Mouse (Mus musculus) kidney, embryonic 16.5 days (tissue): ENCODE measurements around the gene Rsad2. TPM values are rescaled to one million over a fixed set of nuclear protein-coding genes. Genes with fewer than 3 reads are reported as not detected.

Experiments
- ATAC-seq: fragments of 200-750 bp; cut with Nextera tagmentation; 2 replicates; pipeline ENCODE4 v1.8.0; 2017; ENCODE audit warnings: moderate TSS enrichment; ENCODE audit not compliant: low FRiP score, low TSS enrichment
- H3K27ac ChIP-seq: fragments of 300-500 bp; sonication (generic); 2 replicates; pipeline ENCODE4 v1.5.1; 2014; ENCODE audit warnings: low read length
- H3K27me3 ChIP-seq: fragments of 300-500 bp; sonication (generic); 2 replicates; pipeline ENCODE4 v1.6.1; 2014; ENCODE audit warnings: low read length, control low read depth, mixed read lengths; ENCODE audit not compliant: insufficient read depth
- H3K36me3 ChIP-seq: fragments of 300-500 bp; sonication (generic); 2 replicates; pipeline ENCODE4 v1.6.1; 2014; ENCODE audit warnings: low read length, control low read depth, mixed read lengths; ENCODE audit not compliant: insufficient read depth
- H3K4me1 ChIP-seq: fragments of 300-500 bp; sonication (generic); 2 replicates; pipeline ENCODE4 v1.6.1; 2014; ENCODE audit warnings: low read length, control low read depth, mixed read lengths; ENCODE audit not compliant: insufficient read depth
- H3K4me2 ChIP-seq: fragments of 300-500 bp; sonication (generic); replicated peaks from 2 replicates; pipeline ENCODE4 v1.6.1; 2014; ENCODE audit warnings: low read depth, low read length
- H3K4me3 ChIP-seq: fragments of 300-500 bp; sonication (generic); 2 replicates; pipeline ENCODE4 v1.5.1; 2014; ENCODE audit warnings: mild to moderate bottlenecking, low read length
- H3K9ac ChIP-seq: fragments of 300-500 bp; sonication (generic); replicated peaks from 2 replicates; pipeline ENCODE4 v1.6.1; 2014; ENCODE audit warnings: low read length
- H3K9me3 ChIP-seq: fragments of 300-500 bp; sonication (generic); 2 replicates; pipeline ENCODE4 v1.6.1; 2016; ENCODE audit warnings: low read length, control low read depth
- WGBS: fragments of 180-500 bp; shearing (Covaris S2); extraction: QIAGEN DNeasy Blood & Tissue Kit; methylation state at CpG from one replicate; pipeline ENCODE4 v1.1.7; 2014; 5-methylcytosine and 5-hydroxymethylcytosine counted together
- microRNA-seq: library from miRNA; unstranded; fragments of <30 nt; microRNA quantifications from one replicate; pipeline ENCODE4, GENCODE M21; 2016
- polyA plus RNA-seq: library from polyadenylated mRNA; unstranded; fragments of >200 nt; fragmentation: Nextera tagmentation; extraction: Ambion mirVana; gene quantifications from 2 replicates; pipeline ENCODE4 v1.2.1, GENCODE M21; 2015

The Rsad2 gene
- polyA plus RNA-seq, 1 experiment from 2014 or later, result 27.3 TPM

GRCm38 (mm10) chr12:26393291-26393690 lies 63.0 kb downstream of the Rsad2 start:
- H3K9ac ChIP-seq, result no peak overlapping the region
- H3K4me2 ChIP-seq, result no peak overlapping the region
- no peak overlapping the region for H3K27ac ChIP-seq
- H3K27me3 ChIP-seq, result no peaks in the 10 kb centered on the region
- H3K4me3 ChIP-seq, result no peak overlapping the region
- H3K4me1 ChIP-seq, result peaks cover 13% of the 10 kb centered on the region; the same call in 1 of the 2 replicates
- H3K9me3 ChIP-seq, result no peaks in the 10 kb centered on the region
- 71% methylated on average over 5 of the region's 5 CpGs for WGBS
- no peak for ATAC-seq
- H3K36me3 ChIP-seq, result peaks cover 11% of the 10 kb centered on the region

Small RNAs within 50 kb of the gene (microRNA-seq; reads per million reads assigned to microRNA genes)
- 11.9 reads per million, percentile 31 among the genes with 10 or more reads in this experiment for gene Mir6538

Other genes with a start within 250 kb of the Rsad2 start
- 35.1 and 38.6 TPM in 2 replicates for gene Rnf144a, start 41.2 kb downstream of the Rsad2 start, polyA plus RNA-seq
- gene Cmpk2, start 12.8 kb upstream of the Rsad2 start, polyA plus RNA-seq, result 8.9 and 9.2 TPM in 2 replicates